Mouse (Mus musculus) megakaryocyte, embryonic 14.5 days (primary cell): ENCODE data around the gene Unc93b1.

ENCODE experiments used
- FLI1 ChIP-seq: IDR thresholded peaks from 2 replicates; pipeline ENCODE4 v1.6.1; 2012; ENCODE audit warnings: low read length, inconsistent platforms, mixed read lengths
- GATA1 ChIP-seq: IDR thresholded peaks from 3 replicates; pipeline ENCODE4 v1.6.1; 2012; ENCODE audit warnings: mixed read lengths, low read length, inconsistent platforms, borderline replicate concordance

DNA sequence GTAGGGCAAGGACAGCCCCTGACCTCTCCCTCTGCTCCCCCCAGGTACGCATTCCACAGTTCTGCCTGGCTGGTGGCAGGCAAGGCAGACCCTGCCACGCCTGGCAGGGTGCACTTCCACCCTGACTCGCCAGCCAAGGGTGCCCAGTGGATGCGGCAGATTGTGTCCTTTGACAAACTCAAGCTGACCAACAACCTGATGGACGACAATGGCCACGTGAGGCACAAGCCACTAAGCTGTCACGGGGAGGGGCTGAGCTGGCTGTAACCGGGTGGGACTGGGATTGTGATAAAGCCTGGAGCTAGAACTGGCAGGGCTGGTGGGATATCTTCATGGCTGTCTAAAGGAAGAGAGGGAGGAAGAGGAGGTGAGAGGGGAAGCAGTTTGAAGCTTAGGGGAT lies 62.2 kb downstream of the Unc93b1 start:
- no peak for TF ChIP-seq GATA1
- TF ChIP-seq FLI1 = no peak
